Mouse (Mus musculus): Measurements from ENCODE around the gene Lrrc26.

Gene Lrrc26

GRCm38 (mm10) chr2:25285551-25285950 is 4.2 kb upstream of the Lrrc26 start:
- Histone ChIP-seq H3K36me3 (ENCODE audit: control insufficient read depth, insufficient read depth, low read length, poor library complexity, severe bottlenecking) (peaks cover 14% of the 10 kb centered on the region), H3K27me3 (ENCODE audit: control insufficient read depth, insufficient read depth, low read length, poor library complexity, severe bottlenecking) (no peaks in the 10 kb centered on the region)
- DNase-seq (ENCODE audit: low read depth, low spot score) = no peak

DNA sequence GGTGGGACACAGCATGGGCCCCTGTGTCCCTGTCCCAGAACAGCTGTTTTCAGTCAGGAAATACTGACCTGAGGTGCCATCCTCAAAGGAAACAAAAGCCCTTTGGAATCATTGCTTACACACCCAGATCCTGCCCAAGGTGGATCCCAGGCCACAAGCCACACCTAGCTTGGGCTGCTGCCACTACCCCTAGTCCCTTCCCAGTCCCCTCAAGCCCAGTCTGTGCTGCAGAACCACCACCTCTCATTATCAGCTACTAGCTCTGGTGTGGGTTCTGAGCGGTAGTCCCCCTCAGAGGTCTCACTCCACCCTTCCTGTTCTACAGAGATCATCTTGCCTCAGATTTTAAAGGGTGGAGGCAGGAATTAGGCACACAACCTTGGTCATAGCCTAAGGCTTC is 3.4 kb upstream of the Lrrc26 start:
- no peak for DNase-seq (ENCODE audit: low read depth, low spot score)
- peaks cover 11% of the 10 kb centered on the region for H3K36me3 ChIP-seq (ENCODE audit: control insufficient read depth, insufficient read depth, low read length, poor library complexity, severe bottlenecking)
- no peaks in the 10 kb centered on the region for H3K27me3 ChIP-seq (ENCODE audit: control insufficient read depth, insufficient read depth, low read length, poor library complexity, severe bottlenecking)

- DNase-seq (ENCODE audit: low read depth, low spot score) = no peak
- Histone ChIP-seq H3K27me3 (ENCODE audit: control insufficient read depth, insufficient read depth, low read length, poor library complexity, severe bottlenecking) (no peaks in the 10 kb centered on the region), H3K36me3 (ENCODE audit: control insufficient read depth, insufficient read depth, low read length, poor library complexity, severe bottlenecking) (peaks cover 7% of the 10 kb centered on the region)
Measured at GRCm38 (mm10) chr2:25286837-25287636, 2.7 kb upstream of the Lrrc26 start.

DNA sequence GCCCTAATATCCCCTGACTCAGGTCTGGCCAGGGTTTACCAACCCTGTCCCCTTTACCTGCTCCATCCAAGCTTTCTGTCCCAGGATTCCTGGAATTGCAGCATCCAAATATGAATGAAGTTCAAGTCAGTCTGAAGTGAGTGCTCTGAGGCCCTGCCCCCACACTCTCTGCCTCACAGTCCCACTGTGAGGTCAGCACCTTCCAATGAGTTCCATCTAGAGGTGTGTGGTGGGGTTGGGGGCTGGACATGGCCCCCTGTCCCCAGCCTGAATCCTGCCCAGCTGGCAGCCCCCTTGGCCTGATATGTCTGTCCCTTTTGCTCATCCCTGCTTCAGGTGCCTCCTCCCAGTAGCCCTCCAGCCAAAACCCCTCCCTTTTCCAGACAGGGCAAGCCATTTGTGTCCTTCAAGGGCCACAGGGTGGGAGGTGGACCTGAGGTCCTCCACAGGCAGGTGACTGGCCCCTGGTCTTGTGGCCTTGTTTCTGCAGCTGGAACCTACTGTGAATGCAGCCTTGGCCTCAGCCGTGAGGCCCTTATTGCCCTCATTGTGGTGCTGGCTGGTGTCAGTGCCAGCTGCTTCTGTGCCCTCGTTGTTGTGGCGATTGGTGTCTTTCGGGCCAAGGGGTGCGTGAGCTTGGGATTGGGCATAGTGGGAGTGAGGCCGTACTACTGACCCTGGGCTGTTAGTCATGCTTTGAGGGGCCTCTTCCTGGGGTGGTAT is 1.6 kb upstream of the Lrrc26 start, which contains the start of gene Tmem210:
Tmem210 (plus strand) TSS at position 219 of the 723 bp plus-strand sequence.
- no peak for DNase-seq (ENCODE audit: low read depth, low spot score)
- Histone ChIP-seq H3K27me3 (ENCODE audit: control insufficient read depth, insufficient read depth, low read length, poor library complexity, severe bottlenecking) (no peaks in the 10 kb centered on the region), H3K36me3 (ENCODE audit: control insufficient read depth, insufficient read depth, low read length, poor library complexity, severe bottlenecking) (peaks cover 4% of the 10 kb centered on the region)

- no peak for DNase-seq (ENCODE audit: low read depth, low spot score)
- Histone ChIP-seq H3K27me3 (ENCODE audit: control insufficient read depth, insufficient read depth, low read length, poor library complexity, severe bottlenecking) (no peaks in the 10 kb centered on the region), H3K36me3 (ENCODE audit: control insufficient read depth, insufficient read depth, low read length, poor library complexity, severe bottlenecking) (peaks cover 4% of the 10 kb centered on the region)
Measured at GRCm38 (mm10) chr2:25288734-25289345, 875 bp upstream of the Lrrc26 start.

GRCm38 (mm10) chr2:25290101-25290815 is 543 bp downstream of the Lrrc26 start:
- DNase-seq (ENCODE audit: low read depth, low spot score) = no peak
- Histone ChIP-seq H3K27me3 (ENCODE audit: control insufficient read depth, insufficient read depth, low read length, poor library complexity, severe bottlenecking) (no peaks in the 10 kb centered on the region), H3K36me3 (ENCODE audit: control insufficient read depth, insufficient read depth, low read length, poor library complexity, severe bottlenecking) (peaks cover 2% of the 10 kb centered on the region; the same call in 1 of the 2 replicates)

DNA sequence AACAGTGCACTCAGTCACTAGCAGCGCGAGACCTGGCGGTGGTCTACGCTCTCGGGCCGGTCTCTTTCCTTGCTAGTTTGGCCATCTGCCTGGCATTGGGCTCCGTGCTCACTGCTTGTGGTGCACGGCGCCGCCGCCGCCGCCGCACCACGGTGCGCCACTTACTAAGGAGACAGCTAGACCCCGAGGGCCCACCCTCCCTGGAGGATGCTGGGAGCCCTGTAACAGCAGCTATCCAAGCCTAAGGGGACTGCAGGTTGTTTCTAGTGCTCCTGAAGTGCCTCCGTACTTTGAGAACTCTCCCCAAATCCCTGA is 1.1 kb downstream of the Lrrc26 start:
- H3K27me3 ChIP-seq (ENCODE audit: control insufficient read depth, insufficient read depth, low read length, poor library complexity, severe bottlenecking) = no peaks in the 10 kb centered on the region
- no peaks in the 10 kb centered on the region; the same call in 1 of the 2 replicates for H3K36me3 ChIP-seq (ENCODE audit: control insufficient read depth, insufficient read depth, low read length, poor library complexity, severe bottlenecking)
- no peak for DNase-seq (ENCODE audit: low read depth, low spot score)

DNA sequence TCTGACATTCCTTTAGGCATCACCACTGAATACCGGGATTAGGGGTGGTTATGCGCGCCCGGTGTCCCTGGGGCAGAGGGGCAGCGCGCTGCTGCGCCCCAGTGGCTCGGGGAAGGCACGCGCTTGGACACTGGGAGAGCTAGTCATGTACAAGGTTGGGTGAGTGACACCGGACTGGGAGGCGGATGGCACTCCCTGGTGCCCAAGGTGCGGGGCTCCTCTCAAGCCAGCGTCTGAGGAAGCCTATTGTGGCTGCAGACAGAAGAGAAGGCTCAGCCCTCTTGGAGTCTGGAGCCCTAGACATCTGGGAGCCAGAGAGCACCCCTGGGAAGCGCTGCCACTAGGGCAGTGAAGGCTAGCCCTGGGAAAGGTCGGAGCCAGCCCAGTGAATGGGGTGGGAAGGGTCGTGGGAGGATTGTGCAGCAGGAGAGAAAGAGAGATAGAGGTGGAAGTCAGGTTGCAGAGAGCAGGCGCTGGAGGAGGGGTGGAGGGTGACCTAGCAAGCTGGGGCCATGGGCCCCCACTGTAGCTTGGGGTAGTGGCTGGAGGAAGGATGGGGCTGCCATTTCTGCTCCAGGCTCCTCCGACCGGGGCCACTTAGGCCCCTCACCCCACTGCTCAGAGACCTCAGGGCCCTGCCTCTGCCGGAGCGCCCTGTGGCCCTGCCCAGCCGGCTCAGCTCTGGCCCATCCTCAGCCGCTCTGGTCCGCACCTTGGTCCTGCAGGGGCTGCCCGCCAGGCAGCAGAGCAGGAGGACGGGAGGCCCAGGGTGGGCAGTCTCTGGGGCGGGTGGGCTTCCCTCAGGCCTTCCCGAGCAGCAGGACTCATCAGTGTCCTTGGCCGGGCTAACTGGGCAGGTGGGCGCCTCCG is 1.7 kb downstream of the Lrrc26 start:
- H3K36me3 ChIP-seq (ENCODE audit: control insufficient read depth, insufficient read depth, low read length, poor library complexity, severe bottlenecking) = no peaks in the 10 kb centered on the region
- DNase-seq (ENCODE audit: low read depth, low spot score) = no peak
- H3K27me3 ChIP-seq (ENCODE audit: control insufficient read depth, insufficient read depth, low read length, poor library complexity, severe bottlenecking) = no peaks in the 10 kb centered on the region

- peak; percentile 21 for DNase-seq (ENCODE audit: low read depth, low spot score)
- H3K27me3 ChIP-seq (ENCODE audit: control insufficient read depth, insufficient read depth, low read length, poor library complexity, severe bottlenecking) = no peaks in the 10 kb centered on the region
- H3K36me3 ChIP-seq (ENCODE audit: control insufficient read depth, insufficient read depth, low read length, poor library complexity, severe bottlenecking) = no peaks in the 10 kb centered on the region
Measured at GRCm38 (mm10) chr2:25292054-25292544, 2.4 kb downstream of the Lrrc26 start.

- DNase-seq (ENCODE audit: low read depth, low spot score) = peak; percentile 77
- Histone ChIP-seq H3K27me3 (ENCODE audit: control insufficient read depth, insufficient read depth, low read length, poor library complexity, severe bottlenecking) (no peaks in the 10 kb centered on the region), H3K36me3 (ENCODE audit: control insufficient read depth, insufficient read depth, low read length, poor library complexity, severe bottlenecking) (no peaks in the 10 kb centered on the region)
Measured at GRCm38 (mm10) chr2:25292856-25293255, 3.1 kb downstream of the Lrrc26 start.

GRCm38 (mm10) chr2:25293706-25294105 is 4.0 kb downstream of the Lrrc26 start:
- Histone ChIP-seq H3K36me3 (ENCODE audit: control insufficient read depth, insufficient read depth, low read length, poor library complexity, severe bottlenecking) (no peaks in the 10 kb centered on the region), H3K27me3 (ENCODE audit: control insufficient read depth, insufficient read depth, low read length, poor library complexity, severe bottlenecking) (no peaks in the 10 kb centered on the region)
- no peak for DNase-seq (ENCODE audit: low read depth, low spot score)

DNA sequence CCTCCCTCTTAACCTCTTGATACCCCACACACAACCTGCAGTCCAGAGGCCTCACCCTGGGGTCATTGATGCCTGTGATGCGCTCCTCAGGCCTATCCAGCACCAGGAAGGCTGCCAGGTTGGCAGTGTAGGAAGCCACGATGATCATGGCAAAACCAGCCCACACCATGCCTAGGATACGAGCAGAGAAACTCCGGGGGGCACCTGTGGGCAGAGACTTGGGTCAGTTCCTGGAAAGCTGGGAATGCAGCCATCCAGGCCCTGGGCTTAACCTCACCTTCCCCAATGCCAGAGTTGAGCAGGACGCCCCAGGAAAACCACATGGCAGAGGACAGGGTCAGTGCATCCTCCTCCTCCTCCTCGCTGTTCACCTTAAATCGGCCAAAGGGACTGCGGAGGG is 7.4 kb downstream of the Lrrc26 start:
- H3K27me3 ChIP-seq (ENCODE audit: control insufficient read depth, insufficient read depth, low read length, poor library complexity, severe bottlenecking) = no peaks in the 10 kb centered on the region
- H3K36me3 ChIP-seq (ENCODE audit: control insufficient read depth, insufficient read depth, low read length, poor library complexity, severe bottlenecking) = no peaks in the 10 kb centered on the region
- no peak for DNase-seq (ENCODE audit: low read depth, low spot score)

DNA sequence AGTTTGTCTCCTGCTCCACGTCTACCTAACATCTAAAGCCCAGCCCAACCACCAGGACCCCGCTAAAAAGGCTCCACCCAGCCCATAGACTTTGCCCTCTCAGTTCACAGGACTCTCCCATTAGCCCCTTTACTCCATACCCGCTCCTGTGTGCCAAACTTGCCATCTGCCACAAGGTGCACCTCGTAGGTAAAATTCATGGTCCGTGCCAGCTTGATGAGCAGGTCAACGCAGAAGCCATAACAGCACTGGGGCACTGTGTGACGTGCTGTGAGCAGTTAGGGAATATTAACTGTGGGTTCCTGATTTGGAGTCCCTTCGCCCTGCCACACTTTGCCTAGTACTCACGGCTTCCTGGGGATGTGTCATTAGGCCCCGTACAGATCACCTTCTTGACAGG is 8.3 kb downstream of the Lrrc26 start:
- no peak for DNase-seq (ENCODE audit: low read depth, low spot score)
- Histone ChIP-seq H3K36me3 (ENCODE audit: control insufficient read depth, insufficient read depth, low read length, poor library complexity, severe bottlenecking) (no peaks in the 10 kb centered on the region), H3K27me3 (ENCODE audit: control insufficient read depth, insufficient read depth, low read length, poor library complexity, severe bottlenecking) (no peaks in the 10 kb centered on the region)

GRCm38 (mm10) chr2:25303452-25303851 is 13.7 kb downstream of the Lrrc26 start:
- no peak for DNase-seq (ENCODE audit: low read depth, low spot score)
- Histone ChIP-seq H3K27me3 (ENCODE audit: control insufficient read depth, insufficient read depth, low read length, poor library complexity, severe bottlenecking) (no peaks in the 10 kb centered on the region), H3K36me3 (ENCODE audit: control insufficient read depth, insufficient read depth, low read length, poor library complexity, severe bottlenecking) (no peaks in the 10 kb centered on the region)
